Mouse (Mus musculus): ENCODE measurements around the gene Otulinl. TPM values are rescaled to one million over a fixed set of nuclear protein-coding genes. Genes with fewer than 3 reads are reported as not detected.

The Otulinl gene
- total RNA-seq, 2 experiments from 2014 or later = 5.5 to 6.2 TPM

- DNase-seq (ENCODE audit: low spot score in 2 of 2) = no peak
Observed at GRCm38 (mm10) chr15:27682619-27683018, 1.2 kb upstream of the Otulinl start.

- peak in 1 of 2 experiments; percentile 24 for DNase-seq (ENCODE audit: low spot score in 2 of 2)
Observed at GRCm38 (mm10) chr15:27680997-27681396, 382 bp downstream of the Otulinl start.

- DNase-seq (ENCODE audit: low spot score in 2 of 2) = no peak
Observed at GRCm38 (mm10) chr15:27678511-27678910, 2.9 kb downstream of the Otulinl start.

DNA sequence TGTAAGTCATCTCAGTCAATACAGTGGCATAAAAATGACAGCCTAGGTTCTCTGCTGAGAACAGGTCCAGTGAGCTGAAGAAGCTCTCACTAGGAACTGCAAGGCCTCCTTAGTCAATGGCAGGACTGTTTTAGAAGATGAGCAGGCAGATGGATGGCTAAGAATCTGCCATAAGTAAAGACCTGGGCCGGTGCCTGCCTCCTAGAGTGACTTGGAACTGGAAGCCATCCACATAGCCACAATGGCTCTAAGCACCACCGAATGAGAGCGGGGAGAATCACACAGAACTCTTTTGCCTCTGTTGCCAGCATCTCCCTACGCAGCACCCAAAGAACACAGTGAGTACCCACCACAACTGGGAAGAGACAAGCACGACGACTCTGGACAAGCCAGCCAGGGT is 3.6 kb downstream of the Otulinl start:
- DNase-seq (ENCODE audit: low spot score in 2 of 2) = no peak

DNA sequence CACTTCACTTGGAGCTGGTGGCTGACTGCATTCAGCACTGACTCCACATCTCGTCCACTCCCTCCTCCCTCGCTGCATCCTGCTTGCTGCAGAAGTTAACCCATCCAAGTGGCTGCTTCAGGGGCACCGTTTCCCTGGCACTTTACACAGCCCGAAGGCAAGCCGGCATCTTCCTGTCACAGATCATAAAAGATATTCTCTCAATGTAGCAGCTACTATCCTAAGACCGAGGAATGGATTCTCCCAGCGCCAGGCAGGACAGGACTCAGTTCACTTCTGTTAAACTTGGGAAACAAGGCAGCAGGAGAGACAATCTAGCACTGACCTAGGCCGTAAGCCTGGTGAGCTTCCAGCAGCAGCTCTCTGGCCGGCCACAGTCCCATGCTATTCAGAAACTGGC is 5.2 kb downstream of the Otulinl start:
- DNase-seq (ENCODE audit: low spot score in 2 of 2) = no peak

DNA sequence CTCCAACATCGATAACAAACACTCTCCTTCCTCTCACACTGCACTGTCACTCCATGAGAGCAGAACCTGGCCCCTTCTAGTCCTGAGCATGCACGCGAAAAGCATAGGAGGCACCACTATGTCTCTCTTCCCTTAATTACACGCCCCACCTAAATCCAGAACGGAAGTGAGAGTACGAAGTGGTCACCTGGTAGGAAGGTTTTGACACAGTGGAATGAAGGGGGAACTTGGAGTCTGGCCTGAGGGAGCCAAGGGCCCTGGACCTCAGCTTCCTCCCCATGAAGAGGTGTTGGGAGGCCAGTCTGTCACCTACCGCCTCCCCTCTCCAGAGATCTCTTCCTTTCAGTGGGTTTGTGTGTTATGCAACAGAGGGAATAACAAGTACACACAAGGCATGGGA is 6.3 kb downstream of the Otulinl start:
- no peak for DNase-seq (ENCODE audit: low spot score in 2 of 2)

GRCm38 (mm10) chr15:27674041-27674440 is 7.3 kb downstream of the Otulinl start:
- no peak for DNase-seq (ENCODE audit: low spot score in 2 of 2)

DNA sequence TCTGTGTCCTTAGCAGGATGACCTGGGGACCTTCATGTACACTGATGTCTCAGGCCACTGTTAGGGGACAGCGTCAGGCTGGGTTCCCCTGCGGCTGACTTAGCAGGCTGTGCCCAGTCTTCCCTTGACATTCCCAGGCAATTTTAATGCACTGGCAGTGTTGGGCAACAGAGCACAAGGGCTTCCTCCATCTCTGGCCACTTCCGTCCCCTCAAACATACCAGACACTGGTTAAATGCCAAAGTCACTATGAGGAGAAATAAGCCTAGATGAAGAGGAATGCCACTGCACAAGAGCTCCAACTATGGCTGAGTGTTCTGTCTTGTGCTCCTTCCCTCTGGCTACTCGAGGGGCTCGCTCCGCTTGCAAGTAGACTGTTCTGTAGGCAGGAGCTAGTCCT is 8.2 kb downstream of the Otulinl start:
- no peak for DNase-seq (ENCODE audit: low spot score in 2 of 2)

DNA sequence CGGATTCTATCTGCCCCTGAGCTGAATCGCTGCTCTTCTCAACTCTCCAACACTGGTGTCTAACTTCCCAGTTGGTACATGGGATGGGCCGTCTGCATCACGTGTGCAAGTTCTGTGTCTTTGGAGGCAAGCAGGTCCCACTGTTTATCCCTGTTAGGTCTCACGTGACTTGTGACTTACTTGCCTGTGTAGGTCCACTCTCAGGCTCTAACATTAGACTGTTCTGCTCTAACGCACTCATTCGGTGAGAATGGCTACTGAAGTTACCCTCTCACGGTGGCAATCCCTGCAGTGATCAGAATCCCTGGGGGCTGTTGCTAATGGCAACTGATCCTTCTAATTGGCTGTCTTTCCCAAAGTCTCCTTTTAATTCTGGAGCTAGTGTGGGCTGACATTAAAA is 9.1 kb downstream of the Otulinl start:
- no peak for DNase-seq (ENCODE audit: low spot score in 2 of 2)

DNA sequence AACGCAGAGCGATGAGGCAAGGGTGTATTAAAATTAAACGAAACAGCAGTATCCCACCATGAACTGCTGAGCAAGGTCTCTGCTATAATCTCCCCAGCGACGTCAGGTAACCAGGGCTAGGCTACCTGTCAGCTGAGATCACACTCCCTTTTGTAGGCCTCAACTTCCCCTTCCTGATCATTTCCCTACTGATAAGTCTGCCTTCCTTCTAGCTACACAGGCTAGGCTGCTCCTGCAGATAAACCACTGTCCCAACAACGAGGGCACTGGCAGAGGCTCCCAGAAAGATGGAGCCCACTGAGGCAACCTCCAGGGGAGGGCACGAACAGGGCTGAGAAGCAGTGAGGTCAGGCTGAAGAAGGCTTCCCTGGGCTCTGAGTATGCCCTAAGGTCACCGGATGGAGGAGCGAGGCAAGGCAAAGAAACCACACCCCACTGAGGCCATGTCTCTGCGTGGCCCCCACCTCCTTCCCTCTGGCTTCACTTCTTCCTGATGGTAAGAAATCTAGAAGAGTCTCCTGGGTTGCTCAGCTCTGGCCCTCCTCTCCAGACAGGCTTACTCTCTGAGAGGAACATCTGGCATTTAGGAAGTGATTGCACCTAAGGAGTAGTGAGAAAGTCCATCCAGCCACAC is 9.7 kb downstream of the Otulinl start:
- no peak for DNase-seq (ENCODE audit: low spot score in 2 of 2)

GRCm38 (mm10) chr15:27670708-27671107 is 10.7 kb downstream of the Otulinl start:
- no peak for DNase-seq (ENCODE audit: low spot score in 2 of 2)

GRCm38 (mm10) chr15:27669931-27670411 is 11.4 kb downstream of the Otulinl start:
- DNase-seq (ENCODE audit: low spot score in 2 of 2) = no peak

DNA sequence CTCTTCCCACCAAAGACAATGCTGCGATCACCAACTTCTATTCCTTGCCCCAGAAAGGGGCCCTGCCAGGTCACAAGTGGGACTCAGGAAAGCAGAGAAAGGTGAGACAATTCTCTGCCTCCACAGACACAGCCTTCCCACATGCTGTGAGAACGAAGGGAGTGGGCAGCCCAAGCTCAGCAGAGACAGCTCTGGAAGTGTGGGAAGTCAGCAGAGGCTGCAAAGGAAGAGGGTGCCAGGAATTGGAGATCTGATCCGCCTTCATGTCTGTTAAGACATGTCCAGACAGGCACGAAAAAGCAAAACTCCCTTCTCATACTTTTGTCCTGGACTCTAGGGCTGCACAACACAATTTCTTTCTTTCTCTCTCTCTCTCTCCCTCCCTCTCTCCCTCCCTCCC is 12.1 kb downstream of the Otulinl start:
- no peak for DNase-seq (ENCODE audit: low spot score in 2 of 2)

DNA sequence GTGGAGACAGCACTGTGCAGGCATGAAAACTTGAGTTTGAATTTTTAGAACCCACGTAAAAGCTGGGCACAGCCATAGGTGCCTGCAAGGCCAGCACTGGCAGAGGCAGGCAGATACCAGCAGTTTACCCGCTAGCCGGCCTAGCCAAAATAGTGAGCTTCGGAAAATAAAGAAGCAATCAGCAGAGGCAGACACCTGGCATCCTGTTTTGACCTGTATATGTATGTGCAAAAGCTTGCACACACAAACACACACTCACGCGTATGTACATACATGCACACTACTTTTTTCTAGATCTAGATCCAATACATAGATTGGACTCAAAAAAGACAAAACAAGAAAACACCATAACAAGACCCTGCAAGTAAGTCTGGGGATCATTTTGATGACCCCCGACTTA is 12.8 kb downstream of the Otulinl start:
- DNase-seq (ENCODE audit: low spot score in 2 of 2) = no peak

DNA sequence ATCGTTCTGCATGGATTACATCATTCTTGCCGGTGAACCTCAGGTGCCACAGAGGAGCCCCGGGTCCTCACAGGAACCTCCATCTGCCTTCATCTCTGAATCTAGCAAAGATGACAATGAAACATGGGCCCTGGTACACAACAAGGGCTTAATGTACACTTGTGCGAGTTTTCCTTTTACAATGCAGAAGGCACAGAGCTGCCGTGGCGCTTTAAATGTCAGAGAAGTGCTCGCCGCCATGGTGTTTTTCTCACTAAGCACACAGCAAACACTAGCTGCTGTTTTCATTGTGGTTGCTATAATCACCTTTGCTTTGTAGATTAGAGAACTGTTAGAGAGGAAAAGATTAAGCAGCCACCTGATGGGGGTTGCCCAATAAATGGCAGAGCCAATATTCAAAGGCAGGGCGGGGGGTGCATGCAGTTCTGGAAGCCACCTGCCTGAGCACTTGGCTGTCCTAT is 13.3 kb downstream of the Otulinl start:
- no peak for DNase-seq (ENCODE audit: low spot score in 2 of 2)

GRCm38 (mm10) chr15:27666911-27667539 is 14.4 kb downstream of the Otulinl start:
- no peak for DNase-seq (ENCODE audit: low spot score in 2 of 2)

GRCm38 (mm10) chr15:27665392-27665911 is 15.9 kb downstream of the Otulinl start:
- DNase-seq (ENCODE audit: low spot score in 2 of 2) = peak in 1 of 2 experiments; percentile 31

DNA sequence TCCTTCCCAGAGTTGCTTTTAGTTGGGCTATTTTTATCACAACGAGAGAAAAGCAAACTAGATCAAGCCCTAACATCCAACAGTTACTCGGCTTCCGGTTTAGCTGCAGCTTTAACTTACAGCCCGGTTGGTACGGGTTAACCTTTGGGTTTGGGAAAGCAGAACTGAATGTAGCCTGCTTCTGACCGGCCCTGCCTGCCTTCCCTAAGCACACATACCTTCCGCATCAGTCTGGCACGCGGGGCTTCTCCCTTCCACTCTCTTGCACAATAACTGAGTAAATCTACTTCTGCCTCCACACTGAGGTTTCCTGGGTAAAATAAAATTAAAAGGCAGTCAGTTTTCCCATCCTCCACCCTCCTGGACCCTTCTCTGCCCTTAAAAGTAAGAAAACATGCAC is 17.3 kb downstream of the Otulinl start:
- no peak for DNase-seq (ENCODE audit: low spot score in 2 of 2)

- DNase-seq (ENCODE audit: low spot score in 2 of 2) = no peak
Observed at GRCm38 (mm10) chr15:27662699-27663098, 18.7 kb downstream of the Otulinl start.

GRCm38 (mm10) chr15:27661696-27662095 is 19.7 kb downstream of the Otulinl start:
- no peak for DNase-seq (ENCODE audit: low spot score in 2 of 2)

DNA sequence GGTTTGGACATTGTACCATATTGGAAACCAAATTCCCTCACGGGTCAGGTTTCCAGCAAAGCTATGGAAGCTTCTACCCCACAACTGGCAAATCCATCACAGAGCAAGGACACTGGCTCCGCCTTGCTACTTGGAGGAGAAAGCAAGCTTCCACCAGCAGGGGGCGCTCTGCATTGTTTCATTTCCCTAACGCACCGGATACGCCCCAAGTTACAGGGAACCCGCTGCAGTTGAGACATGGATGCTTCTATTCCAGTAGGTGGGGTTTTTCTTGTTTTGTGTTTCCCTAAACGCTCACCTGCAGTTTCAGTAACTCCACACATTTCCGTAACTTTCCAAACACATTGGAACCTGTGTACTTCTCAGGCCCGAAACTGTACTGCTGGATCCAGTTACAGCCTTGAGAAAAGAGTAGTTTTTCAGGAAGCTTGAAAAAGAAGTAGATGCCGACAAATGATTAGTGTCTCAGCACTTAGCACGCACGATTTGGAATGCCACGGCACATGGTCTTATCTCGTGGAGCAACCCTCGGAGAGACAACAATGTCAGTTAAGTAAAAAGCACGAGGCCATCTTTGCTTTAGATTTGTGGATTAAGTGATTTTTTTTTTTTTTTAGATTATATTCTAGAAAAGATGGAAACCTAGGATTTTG is 21.7 kb downstream of the Otulinl start:
- peak; percentile 80 to 89 for DNase-seq (ENCODE audit: low spot score in 2 of 2)

DNA sequence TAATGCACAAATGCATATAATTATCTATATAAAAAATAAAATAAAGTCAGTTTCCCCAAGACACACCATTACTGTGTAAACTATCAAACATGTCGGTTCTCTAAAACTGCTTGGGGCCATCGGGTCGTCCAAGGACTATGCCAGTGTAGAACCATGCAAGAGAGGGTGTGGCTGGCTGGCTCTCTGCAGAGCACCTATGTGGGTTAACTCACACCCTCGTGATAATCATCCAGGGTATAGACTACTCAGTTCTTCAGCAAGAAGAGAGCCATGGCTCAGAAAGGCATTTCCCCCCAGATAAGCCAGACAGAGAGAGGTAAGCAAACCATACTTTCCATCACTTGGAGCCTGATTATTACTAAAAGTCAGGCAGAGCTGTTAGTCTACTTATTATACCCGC is 22.2 kb downstream of the Otulinl start:
- no peak for DNase-seq (ENCODE audit: low spot score in 2 of 2)
